Mouse (Mus musculus): ENCODE measurements around the gene Ap2a1.
A peak's percentile ranks its signal among the peaks of the same experiment; 100 is the strongest.

Ap2a1 gene

GRCm38 (mm10) chr7:44866276-44867009 lies 62.9 kb downstream of the Ap2a1 start:
- DNase-seq (ENCODE audit: extremely low read depth, low read depth, low spot score): no peak

- DNase-seq (ENCODE audit: extremely low read depth, low read depth, low spot score): no peak
These were observed 64.4 kb downstream of the Ap2a1 start for GRCm38 (mm10) chr7:44864595-44865542.

GRCm38 (mm10) chr7:44863982-44864494 lies 65.3 kb downstream of the Ap2a1 start:
- no peak for DNase-seq (ENCODE audit: extremely low read depth, low read depth, low spot score)

GRCm38 (mm10) chr7:44863210-44863609 lies 66.1 kb downstream of the Ap2a1 start:
- no peak for DNase-seq (ENCODE audit: extremely low read depth, low read depth, low spot score)

- DNase-seq (ENCODE audit: extremely low read depth, low read depth, low spot score): no peak
These were observed 66.9 kb downstream of the Ap2a1 start for GRCm38 (mm10) chr7:44862434-44862833.

GRCm38 (mm10) chr7:44861429-44861816 lies 67.9 kb downstream of the Ap2a1 start:
- DNase-seq (ENCODE audit: extremely low read depth, low read depth, low spot score): no peak

- no peak for DNase-seq (ENCODE audit: extremely low read depth, low read depth, low spot score)
These were observed 68.5 kb downstream of the Ap2a1 start for GRCm38 (mm10) chr7:44860576-44861428.

GRCm38 (mm10) chr7:44859896-44860295 lies 69.4 kb downstream of the Ap2a1 start:
- no peak for DNase-seq (ENCODE audit: extremely low read depth, low read depth, low spot score)

- DNase-seq (ENCODE audit: extremely low read depth, low read depth, low spot score): no peak
These were observed 71.4 kb downstream of the Ap2a1 start for GRCm38 (mm10) chr7:44857905-44858304.

- DNase-seq (ENCODE audit: extremely low read depth, low read depth, low spot score): peak; percentile 56
These were observed 72.2 kb downstream of the Ap2a1 start, which contains the start of gene Pnkp for GRCm38 (mm10) chr7:44857042-44857552. TSS of gene Pnkp (plus strand) at chr7:44857139.

- no peak for DNase-seq (ENCODE audit: extremely low read depth, low read depth, low spot score)
These were observed 72.9 kb downstream of the Ap2a1 start for GRCm38 (mm10) chr7:44856265-44856916.

GRCm38 (mm10) chr7:44855036-44855435 lies 74.3 kb downstream of the Ap2a1 start:
- DNase-seq (ENCODE audit: extremely low read depth, low read depth, low spot score): no peak

GRCm38 (mm10) chr7:44854356-44855031 lies 74.8 kb downstream of the Ap2a1 start:
- DNase-seq (ENCODE audit: extremely low read depth, low read depth, low spot score): no peak

GRCm38 (mm10) chr7:44853596-44854355 lies 75.5 kb downstream of the Ap2a1 start:
- DNase-seq (ENCODE audit: extremely low read depth, low read depth, low spot score): no peak

- no peak for DNase-seq (ENCODE audit: extremely low read depth, low read depth, low spot score)
These were observed 76.2 kb downstream of the Ap2a1 start for GRCm38 (mm10) chr7:44853065-44853464.

- no peak for DNase-seq (ENCODE audit: extremely low read depth, low read depth, low spot score)
These were observed 76.9 kb downstream of the Ap2a1 start for GRCm38 (mm10) chr7:44852259-44853027.

GRCm38 (mm10) chr7:44851625-44852234 lies 77.6 kb downstream of the Ap2a1 start:
- DNase-seq (ENCODE audit: extremely low read depth, low read depth, low spot score): no peak
